ENCODE assay signal across 8 mouse cellular contexts in genomic region chr9:65578801-65579249, GRCm38 (mm10). TPM values are rescaled to one million over a fixed set of nuclear protein-coding genes. Genes with fewer than 3 reads are reported as not detected.
DNase-seq lines count a peak whose midpoint lies in the region; ATAC-seq and TF ChIP-seq lines count a peak whose summit lies in the region.

No protein-coding gene starts in this region.

- H3K27ac ChIP-seq in testis, adult 2 months (ENCODE audit: control insufficient read depth, insufficient read depth, low read depth, low read length), result peak overlapping the region; percentile 47; the same call in 1 of the 2 replicates
- H3K27ac ChIP-seq in kidney, adult 2 months (ENCODE audit: insufficient read depth, low read depth, low read length), result peak overlapping the region; percentile 53; the same call in 1 of the 2 replicates
- H3K27ac ChIP-seq in lung, postnatal 0 days (ENCODE audit: low read length), result peak overlapping the region; percentile 84

- H3K4me2 ChIP-seq in lung, postnatal 0 days (replicated peaks; ENCODE audit: low read depth, low read length), result peak overlapping the region; percentile 60

- no peak for TF ChIP-seq EP300 in lung, postnatal 0 days (IDR thresholded peaks at IDR 0.05)

- 56% methylated on average over 9 of the region's 9 CpGs for WGBS in kidney, adult 2 months
- 34% methylated on average over 9 of the region's 9 CpGs for WGBS in lung, postnatal 0 days

- H3K4me1 ChIP-seq in testis, adult 2 months (ENCODE audit: control insufficient read depth, insufficient read depth, low read length), result peaks cover 16% of the 10 kb centered on the region
- H3K4me1 ChIP-seq in kidney, adult 2 months (ENCODE audit: control insufficient read depth, insufficient read depth, low read length), result peaks cover 6% of the 10 kb centered on the region; the same call in 1 of the 2 replicates
- peaks cover 7% of the 10 kb centered on the region for H3K4me1 ChIP-seq in lung, postnatal 0 days (ENCODE audit: insufficient read depth, low read depth, low read length)

- 0 out of 2 replicates have a peak overlapping the region, but pooled peaks have one; percentile 61 for H3K9ac ChIP-seq in lung, postnatal 0 days (replicated peaks; ENCODE audit: low read depth)

- no peak for TF ChIP-seq POLR2A in testis, adult 2 months (IDR thresholded peaks at IDR 0.05; ENCODE audit: control insufficient read depth, low read depth, low read length)
- no peak for TF ChIP-seq POLR2A in kidney, adult 2 months (IDR thresholded peaks at IDR 0.05; ENCODE audit: low read depth, low read length)

- peak overlapping the region; percentile 94 for H3K4me3 ChIP-seq in testis, adult 2 months (ENCODE audit: control insufficient read depth, low read depth, low read length)
- peak overlapping the region; percentile 58 for H3K4me3 ChIP-seq in kidney, adult 2 months (ENCODE audit: insufficient read depth, low read depth, low read length)
- peak overlapping the region; percentile 50 for H3K4me3 ChIP-seq in lung, postnatal 0 days (ENCODE audit: low read depth, low read length)

- TF ChIP-seq CTCF in testis, adult 2 months (IDR thresholded peaks at IDR 0.05; ENCODE audit: control insufficient read depth, insufficient read depth, insufficient replicate concordance, low read depth, low read length), result no peak
- TF ChIP-seq CTCF in kidney, adult 2 months (conservative IDR thresholded peaks at IDR 0.05; ENCODE audit: insufficient read depth, insufficient read length, low read depth, low read length), result no peak
- no peak for TF ChIP-seq CTCF in lung, postnatal 0 days (IDR thresholded peaks at IDR 0.05)

- H3K9me3 ChIP-seq in lung, postnatal 0 days (ENCODE audit: low read length), result no peaks in the 10 kb centered on the region

- DNase-seq in testis, postnatal 14 days (ENCODE audit: low spot score), result no peak
- peak; percentile 78 for DNase-seq in heart, adult 8-10 months (ENCODE audit: low spot score)
- peak; percentile 68 for DNase-seq in kidney, adult 2 months
- DNase-seq in lung, postnatal 0 days (ENCODE audit: low spot score), result peak; percentile 57
- DNase-seq in spleen, adult 18-20 months, result peak; percentile 40 to 44
- DNase-seq in right cerebral cortex, postnatal 10 days (ENCODE audit: low spot score in 2 of 2), result no peak
- no peak for DNase-seq in c-Kit-positive CD71-positive TER-119-positive erythroid progenitor cells, embryonic 14.5 days (ENCODE audit: low spot score)

- no peak for ATAC-seq in lung, postnatal 0 days

- H3K27me3 ChIP-seq in testis, adult 2 months (ENCODE audit: control insufficient read depth, insufficient read depth, low read length), result no peaks in the 10 kb centered on the region
- H3K27me3 ChIP-seq in kidney, adult 2 months (replicated peaks; ENCODE audit: control insufficient read depth, insufficient read depth, low read length), result no peaks in the 10 kb centered on the region
- H3K27me3 ChIP-seq in lung, postnatal 0 days (replicated peaks; ENCODE audit: insufficient read depth, low read length), result no peaks in the 10 kb centered on the region

- no peaks in the 10 kb centered on the region for H3K36me3 ChIP-seq in testis, adult 2 months (ENCODE audit: control insufficient read depth, insufficient read depth, low read length)
- no peaks in the 10 kb centered on the region for H3K36me3 ChIP-seq in kidney, adult 2 months (ENCODE audit: control insufficient read depth, insufficient read depth, low read length)
- no peaks in the 10 kb centered on the region for H3K36me3 ChIP-seq in lung, postnatal 0 days (ENCODE audit: insufficient read depth, low read length)

RNA-seq across cellular contexts. Expression of gene Plekho2, which starts 1.0 kb away (rescaled TPM):
- 67.0 and 72.5 TPM in 2 replicates for polyA plus RNA-seq in testis, adult 2 months (2012; rRNA removed)
- total RNA-seq in heart, adult 8-10 months (2022), result 10 to 100 TPM in 3 of 4 experiments, 1 to 10 TPM in 1; 7.4 to 12.3 (median 10.8) TPM
- polyA plus RNA-seq in kidney, adult 2 months (2012; rRNA removed), result 9.8 and 10.4 TPM in 2 replicates
- 20.3 and 21.1 TPM in 2 replicates for polyA plus RNA-seq in lung, postnatal 0 days (2015; fragmentation: Nextera tagmentation; extraction: Ambion mirVana)

RNA-seq across cellular contexts. Expression of gene Pif1, which starts 8.1 kb away (rescaled TPM):
- 0.40 and 0.79 TPM in 2 replicates for polyA plus RNA-seq in testis, adult 2 months (2012; rRNA removed)
- total RNA-seq in heart, adult 8-10 months (2022), result not detected
- 0.08 and 0.11 TPM in 2 replicates for polyA plus RNA-seq in kidney, adult 2 months (2012; rRNA removed)
- 0.56 and 0.87 TPM in 2 replicates for polyA plus RNA-seq in lung, postnatal 0 days (2015; fragmentation: Nextera tagmentation; extraction: Ambion mirVana)

RNA-seq across cellular contexts. Expression of gene Rbpms2, which starts 50.6 kb away (rescaled TPM):
- 11.5 and 14.1 TPM in 2 replicates for polyA plus RNA-seq in testis, adult 2 months (2012; rRNA removed)
- 10 to 100 TPM; 24.9 to 28.7 (median 26.5) TPM for total RNA-seq in heart, adult 8-10 months (2022)
- polyA plus RNA-seq in kidney, adult 2 months (2012; rRNA removed), result 257 and 303 TPM in 2 replicates
- polyA plus RNA-seq in lung, postnatal 0 days (2015; fragmentation: Nextera tagmentation; extraction: Ambion mirVana), result 6.1 and 6.5 TPM in 2 replicates

RNA-seq across cellular contexts. Expression of gene Ankdd1a, which starts 58.8 kb away (rescaled TPM):
- not detected in 2 replicates for polyA plus RNA-seq in testis, adult 2 months (2012; rRNA removed)
- total RNA-seq in heart, adult 8-10 months (2022), result not detected
- polyA plus RNA-seq in kidney, adult 2 months (2012; rRNA removed), result 0.06 and 0.16 TPM in 2 replicates
- polyA plus RNA-seq in lung, postnatal 0 days (2015; fragmentation: Nextera tagmentation; extraction: Ambion mirVana), result not detected in 2 replicates

Comparison
In these comparisons a context has a peak if more than half of its experiments do, and no peak if none do; other contexts are left out.
1. DNase-seq: peak in heart, adult 8-10 months (single experiment), kidney, adult 2 months (single experiment), lung, postnatal 0 days (single experiment) and spleen, adult 18-20 months (2 of 2); none in testis, postnatal 14 days (single experiment), right cerebral cortex, postnatal 10 days (0 of 2) and c-Kit-positive CD71-positive TER-119-positive erythroid progenitor cells, embryonic 14.5 days (single experiment).
2. RNA of gene Rbpms2, which starts 50.6 kb away (polyA plus RNA-seq): 257 to 303 TPM in kidney, adult 2 months; 11.5 to 14.1 TPM in testis, adult 2 months and 6.1 to 6.5 TPM in lung, postnatal 0 days; every median in the first group is over 10 times any median in the second.
3. Peak in every context shown above with its lines, with median percentiles within 50 percentile points of each other: H3K27ac ChIP-seq and H3K4me3 ChIP-seq.